Mouse (Mus musculus): Measurements from ENCODE around the gene Nav2. TPM values are rescaled to one million over a fixed set of nuclear protein-coding genes. Genes with fewer than 3 reads are reported as not detected.
A peak's percentile ranks its signal among the peaks of the same experiment; 100 is the strongest.

The Nav2 gene
- polyA plus RNA-seq, 1 experiment from 2014 or later, result 5.8 TPM

GRCm38 (mm10) chr7:49392834-49393233 is 484.3 kb downstream of the Nav2 start:
- no peak overlapping the region for H3K27ac ChIP-seq (ENCODE audit: low read depth, low read length)
- 55% methylated on average over 3 of the region's 3 CpGs for WGBS

DNA sequence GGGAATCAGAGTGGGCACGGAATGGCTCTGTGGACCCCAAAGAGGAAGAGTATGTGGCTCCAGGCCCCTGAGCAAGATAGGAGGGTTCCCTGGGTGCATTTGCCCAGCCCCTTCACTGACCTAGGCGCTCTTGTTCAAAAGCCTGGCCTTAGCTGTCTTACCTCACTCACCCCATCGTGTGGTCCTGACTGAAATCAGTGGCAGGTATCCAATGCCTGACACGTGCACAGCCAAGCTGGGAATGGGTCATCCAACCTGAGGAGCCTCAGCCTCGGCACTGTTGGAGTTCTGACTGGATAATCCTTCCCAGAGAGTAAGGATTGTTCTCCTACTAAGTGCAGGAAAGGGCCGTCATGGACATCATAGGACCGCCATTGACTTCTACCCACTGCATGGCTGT is 485.3 kb downstream of the Nav2 start:
- 86% methylated on average over 7 of the region's 7 CpGs for WGBS
- Histone ChIP-seq H3K9ac (ENCODE audit: low read depth, low read length) (no peak overlapping the region), H3K4me1 (replicated peaks; ENCODE audit: control insufficient read depth, insufficient read depth, low read length) (0 out of 2 replicates have a peak, but pooled peaks cover 6% of the 10 kb centered on the region), H3K27me3 (replicated peaks; ENCODE audit: control insufficient read depth, insufficient read depth, low read length) (no peaks in the 10 kb centered on the region), H3K9me3 (ENCODE audit: control insufficient read depth) (no peaks in the 10 kb centered on the region), H3K4me3 (ENCODE audit: low read depth, low read length) (no peak overlapping the region), H3K4me2 (replicated peaks; ENCODE audit: low read depth) (no peak overlapping the region), H3K36me3 (ENCODE audit: control insufficient read depth, insufficient read depth) (peaks cover 9% of the 10 kb centered on the region; the same call in 1 of the 2 replicates), H3K27ac (ENCODE audit: low read depth, low read length) (no peak overlapping the region)
- no peak for ATAC-seq
- no peak for TF ChIP-seq CTCF (IDR thresholded peaks at IDR 0.05; ENCODE audit: low read depth)

More at GRCm38 (mm10) chr7:49392834-49393233, 484.3 kb downstream of the Nav2 start:
- Histone ChIP-seq H3K9ac (ENCODE audit: low read depth, low read length) (no peak overlapping the region), H3K36me3 (ENCODE audit: control insufficient read depth, insufficient read depth) (peaks cover under 1% of the 10 kb centered on the region; the same call in 1 of the 2 replicates), H3K4me3 (ENCODE audit: low read depth, low read length) (no peak overlapping the region), H3K4me1 (replicated peaks; ENCODE audit: control insufficient read depth, insufficient read depth, low read length) (0 out of 2 replicates have a peak, but pooled peaks cover 6% of the 10 kb centered on the region), H3K9me3 (ENCODE audit: control insufficient read depth) (no peaks in the 10 kb centered on the region), H3K27me3 (replicated peaks; ENCODE audit: control insufficient read depth, insufficient read depth, low read length) (no peaks in the 10 kb centered on the region), H3K4me2 (replicated peaks; ENCODE audit: low read depth) (no peak overlapping the region)
- TF ChIP-seq CTCF (IDR thresholded peaks at IDR 0.05; ENCODE audit: low read depth), result no peak
- no peak for ATAC-seq

- Histone ChIP-seq H3K36me3 (ENCODE audit: control insufficient read depth, insufficient read depth) (peaks cover 9% of the 10 kb centered on the region; the same call in 1 of the 2 replicates), H3K27me3 (replicated peaks; ENCODE audit: control insufficient read depth, insufficient read depth, low read length) (no peaks in the 10 kb centered on the region), H3K4me3 (ENCODE audit: low read depth, low read length) (no peak overlapping the region), H3K4me1 (replicated peaks; ENCODE audit: control insufficient read depth, insufficient read depth, low read length) (0 out of 2 replicates have a peak, but pooled peaks cover 6% of the 10 kb centered on the region), H3K9ac (ENCODE audit: low read depth, low read length) (no peak overlapping the region), H3K4me2 (replicated peaks; ENCODE audit: low read depth) (no peak overlapping the region), H3K27ac (ENCODE audit: low read depth, low read length) (no peak overlapping the region), H3K9me3 (ENCODE audit: control insufficient read depth) (no peaks in the 10 kb centered on the region)
- WGBS, result 63% methylated on average over 1 of the region's 1 CpGs
- ATAC-seq, result no peak
- TF ChIP-seq CTCF (IDR thresholded peaks at IDR 0.05; ENCODE audit: low read depth), result no peak
These were observed 487.7 kb downstream of the Nav2 start for GRCm38 (mm10) chr7:49396202-49396601.

GRCm38 (mm10) chr7:49397441-49398003 is 489.0 kb downstream of the Nav2 start:
- 57% methylated on average over 17 of the region's 17 CpGs for WGBS
- TF ChIP-seq CTCF (IDR thresholded peaks at IDR 0.05; ENCODE audit: low read depth), result no peak
- Histone ChIP-seq H3K27ac (ENCODE audit: low read depth, low read length) (no peak overlapping the region), H3K4me2 (replicated peaks; ENCODE audit: low read depth) (no peak overlapping the region), H3K36me3 (ENCODE audit: control insufficient read depth, insufficient read depth) (peaks cover 9% of the 10 kb centered on the region; the same call in 1 of the 2 replicates), H3K9ac (ENCODE audit: low read depth, low read length) (no peak overlapping the region), H3K9me3 (ENCODE audit: control insufficient read depth) (no peaks in the 10 kb centered on the region), H3K4me1 (replicated peaks; ENCODE audit: control insufficient read depth, insufficient read depth, low read length) (0 out of 2 replicates have a peak, but pooled peaks cover 6% of the 10 kb centered on the region), H3K27me3 (replicated peaks; ENCODE audit: control insufficient read depth, insufficient read depth, low read length) (no peaks in the 10 kb centered on the region), H3K4me3 (ENCODE audit: low read depth, low read length) (no peak overlapping the region)
- no peak for ATAC-seq

GRCm38 (mm10) chr7:49398020-49398516 is 489.6 kb downstream of the Nav2 start:
- Histone ChIP-seq H3K4me3 (ENCODE audit: low read depth, low read length) (no peak overlapping the region), H3K9me3 (ENCODE audit: control insufficient read depth) (no peaks in the 10 kb centered on the region), H3K4me2 (replicated peaks; ENCODE audit: low read depth) (no peak overlapping the region), H3K27ac (ENCODE audit: low read depth, low read length) (no peak overlapping the region), H3K27me3 (replicated peaks; ENCODE audit: control insufficient read depth, insufficient read depth, low read length) (no peaks in the 10 kb centered on the region), H3K4me1 (replicated peaks; ENCODE audit: control insufficient read depth, insufficient read depth, low read length) (0 out of 2 replicates have a peak, but pooled peaks cover 6% of the 10 kb centered on the region), H3K36me3 (ENCODE audit: control insufficient read depth, insufficient read depth) (peaks cover 9% of the 10 kb centered on the region; the same call in 1 of the 2 replicates), H3K9ac (ENCODE audit: low read depth, low read length) (no peak overlapping the region)
- WGBS, result 69% methylated on average over 7 of the region's 7 CpGs
- TF ChIP-seq CTCF (IDR thresholded peaks at IDR 0.05; ENCODE audit: low read depth), result no peak
- no peak for ATAC-seq

DNA sequence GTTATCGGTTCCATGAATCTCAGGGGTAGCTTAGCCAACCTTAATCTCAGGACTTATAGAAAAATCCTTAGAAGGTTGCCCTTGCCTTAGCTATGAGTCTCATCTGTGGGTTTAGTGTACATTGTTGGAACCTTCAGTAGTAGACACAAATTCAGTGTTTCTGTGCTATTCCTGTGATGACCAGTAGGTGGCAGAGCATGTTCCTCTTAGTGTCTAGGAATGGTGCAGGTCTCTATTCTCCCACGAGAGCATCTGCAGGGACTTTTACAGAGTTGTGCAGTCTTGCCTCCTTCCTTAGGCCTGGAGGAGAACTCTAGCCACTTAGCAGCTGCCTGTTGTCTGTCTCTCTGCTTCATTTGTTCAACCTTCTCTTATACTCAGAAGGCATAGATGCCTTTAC is 490.8 kb downstream of the Nav2 start:
- Histone ChIP-seq H3K9me3 (ENCODE audit: control insufficient read depth) (no peaks in the 10 kb centered on the region), H3K27ac (ENCODE audit: low read depth, low read length) (no peak overlapping the region), H3K4me3 (ENCODE audit: low read depth, low read length) (no peak overlapping the region), H3K36me3 (ENCODE audit: control insufficient read depth, insufficient read depth) (peaks cover 15% of the 10 kb centered on the region; the same call in 1 of the 2 replicates), H3K4me1 (replicated peaks; ENCODE audit: control insufficient read depth, insufficient read depth, low read length) (0 out of 2 replicates have a peak, but pooled peaks cover 6% of the 10 kb centered on the region), H3K9ac (ENCODE audit: low read depth, low read length) (no peak overlapping the region), H3K4me2 (replicated peaks; ENCODE audit: low read depth) (no peak overlapping the region), H3K27me3 (replicated peaks; ENCODE audit: control insufficient read depth, insufficient read depth, low read length) (no peaks in the 10 kb centered on the region)
- ATAC-seq, result no peak
- WGBS, result 40% methylated on average over 2 of the region's 2 CpGs
- peak; percentile 95 for TF ChIP-seq CTCF (IDR thresholded peaks at IDR 0.05; ENCODE audit: low read depth)

All from intestine, postnatal 0 days (tissue).